Comparison of ENCODE assay signal across 23 mouse cellular contexts in genomic region chr17:68120230-68120629, GRCm38 (mm10).
DNase-seq lines count a peak whose midpoint lies in the region; ATAC-seq and TF ChIP-seq lines count a peak whose summit lies in the region.
"Had no signal": no experiment of that assay in that cellular context is flagged by ENCODE, and none has a peak within 500 bp of the region (broad histone marks: within the 10 kb centered on the region; RNA-seq: fewer than 3 reads in every experiment).

No protein-coding gene starts in this region.

- TF ChIP-seq POLR2A in lung, adult 2 months (IDR thresholded peaks at IDR 0.05; ENCODE audit: borderline replicate concordance, extremely low read depth, low read depth, low read length) = no peak

- H3K36me3 ChIP-seq in intestine, embryonic 14.5 days (ENCODE audit: control insufficient read depth, insufficient read depth, low read length) = no peaks in the 10 kb centered on the region
- H3K36me3 ChIP-seq in intestine, embryonic 15.5 days = no peaks in the 10 kb centered on the region
- H3K36me3 ChIP-seq in lung, embryonic 15.5 days = no peaks in the 10 kb centered on the region
- no peaks in the 10 kb centered on the region for H3K36me3 ChIP-seq in forebrain, embryonic 12.5 days (replicated peaks)
- H3K36me3 ChIP-seq: embryonic facial prominence, embryonic 12.5 days; heart, embryonic 12.5 days; hindbrain, embryonic 15.5 days had no signal

- H3K9me3 ChIP-seq in intestine, embryonic 14.5 days (ENCODE audit: control insufficient read depth, low read length) = no peaks in the 10 kb centered on the region
- H3K9me3 ChIP-seq in intestine, embryonic 15.5 days = no peaks in the 10 kb centered on the region
- H3K9me3 ChIP-seq in lung, embryonic 15.5 days = no peaks in the 10 kb centered on the region
- H3K9me3 ChIP-seq in forebrain, embryonic 12.5 days = no peaks in the 10 kb centered on the region
- H3K9me3 ChIP-seq: embryonic facial prominence, embryonic 12.5 days; heart, embryonic 12.5 days; hindbrain, embryonic 15.5 days had no signal

- peak; percentile 50 for DNase-seq in intestine, embryonic 14.5 days (ENCODE audit: low spot score)
- no peak for DNase-seq in lung, adult 2 months
- peak; percentile 36 for DNase-seq in fat pad, adult 2 months (ENCODE audit: extremely low read depth, low read depth, low spot score)
- DNase-seq in adrenal gland, adult (ENCODE audit: inconsistent age in 2 of 2, low spot score in 1 of 2) = no peak
- DNase-seq: adrenal gland, adult 2 months; adrenal gland, postnatal 25 days; cerebellum, adult 2 months; cerebellum, postnatal 10 days; embryo, embryonic 11 days; gastrocnemius, adult 2 months; gastrocnemius, postnatal 25 days; heart, postnatal 36 days had no signal

- no peaks in the 10 kb centered on the region for H3K27me3 ChIP-seq in intestine, embryonic 14.5 days (replicated peaks; ENCODE audit: control insufficient read depth, insufficient read depth, low read length)
- H3K27me3 ChIP-seq in intestine, embryonic 15.5 days (replicated peaks) = no peaks in the 10 kb centered on the region
- H3K27me3 ChIP-seq in lung, embryonic 15.5 days = no peaks in the 10 kb centered on the region
- no peaks in the 10 kb centered on the region for H3K27me3 ChIP-seq in forebrain, embryonic 12.5 days
- H3K27me3 ChIP-seq: CH12.LX; heart, embryonic 12.5 days; hindbrain, embryonic 15.5 days; Patski had no signal

- H3K9ac ChIP-seq in intestine, embryonic 14.5 days (ENCODE audit: low read length) = no peak overlapping the region
- H3K9ac ChIP-seq in intestine, embryonic 15.5 days = no peak overlapping the region
- no peak overlapping the region for H3K9ac ChIP-seq in lung, embryonic 15.5 days
- H3K9ac ChIP-seq in forebrain, embryonic 12.5 days = no peak overlapping the region
- H3K9ac ChIP-seq: embryonic facial prominence, embryonic 12.5 days; heart, embryonic 12.5 days; hindbrain, embryonic 15.5 days had no signal

- no peak overlapping the region for H3K4me3 ChIP-seq in intestine, embryonic 14.5 days (ENCODE audit: low read depth, low read length)
- H3K4me3 ChIP-seq in intestine, embryonic 15.5 days (replicated peaks) = no peak overlapping the region
- H3K4me3 ChIP-seq in lung, embryonic 15.5 days = no peak overlapping the region
- H3K4me3 ChIP-seq in lung, adult 2 months (replicated peaks; ENCODE audit: extremely low read depth, low read depth, low read length) = no peak overlapping the region
- H3K4me3 ChIP-seq in forebrain, embryonic 12.5 days (replicated peaks) = no peak overlapping the region
- H3K4me3 ChIP-seq: embryonic facial prominence, embryonic 12.5 days; gastrocnemius, adult 2 months; heart, embryonic 12.5 days; hindbrain, embryonic 15.5 days had no signal

- no peak overlapping the region for H3K27ac ChIP-seq in intestine, embryonic 14.5 days (ENCODE audit: low read depth)
- H3K27ac ChIP-seq in intestine, embryonic 15.5 days = no peak overlapping the region
- H3K27ac ChIP-seq in lung, embryonic 15.5 days = peak overlapping the region; percentile 41
- no peak overlapping the region for H3K27ac ChIP-seq in forebrain, embryonic 12.5 days
- H3K27ac ChIP-seq: embryonic facial prominence, embryonic 12.5 days; gastrocnemius, adult 2 months; hindbrain, embryonic 15.5 days had no signal

- no peak overlapping the region for H3K4me2 ChIP-seq in intestine, embryonic 14.5 days (ENCODE audit: low read length)
- H3K4me2 ChIP-seq in intestine, embryonic 15.5 days (replicated peaks) = no peak overlapping the region
- H3K4me2 ChIP-seq in lung, embryonic 15.5 days = no peak overlapping the region
- no peak overlapping the region for H3K4me2 ChIP-seq in forebrain, embryonic 12.5 days
- H3K4me2 ChIP-seq: embryonic facial prominence, embryonic 12.5 days; heart, embryonic 12.5 days; hindbrain, embryonic 15.5 days had no signal

- no peaks in the 10 kb centered on the region for H3K4me1 ChIP-seq in intestine, embryonic 14.5 days (replicated peaks; ENCODE audit: control insufficient read depth, insufficient read depth, low read length)
- H3K4me1 ChIP-seq in intestine, embryonic 15.5 days (replicated peaks) = no peaks in the 10 kb centered on the region
- H3K4me1 ChIP-seq in lung, embryonic 15.5 days = no peaks in the 10 kb centered on the region
- H3K4me1 ChIP-seq in lung, adult 2 months (ENCODE audit: control insufficient read depth, insufficient read depth, low read length) = no peaks in the 10 kb centered on the region
- no peaks in the 10 kb centered on the region for H3K4me1 ChIP-seq in forebrain, embryonic 12.5 days
- H3K4me1 ChIP-seq: embryonic facial prominence, embryonic 12.5 days; heart, embryonic 12.5 days; hindbrain, embryonic 15.5 days had no signal

- no peak for TF ChIP-seq CTCF in lung, adult 2 months (IDR thresholded peaks at IDR 0.05; ENCODE audit: insufficient read depth, low read length)

- WGBS in intestine, embryonic 14.5 days = 66% methylated on average over 5 of the region's 5 CpGs
- WGBS in intestine, embryonic 15.5 days = 64% methylated on average over 5 of the region's 5 CpGs
- 61% methylated on average over 5 of the region's 5 CpGs for WGBS in lung, embryonic 15.5 days
- 62% methylated on average over 5 of the region's 5 CpGs for WGBS in lung, adult 2 months
- 90% methylated on average over 5 of the region's 5 CpGs for WGBS in forebrain, embryonic 12.5 days

- no peak for ATAC-seq in intestine, embryonic 14.5 days (replicated peaks; ENCODE audit: low FRiP score, low TSS enrichment, low read depth)
- no peak for ATAC-seq in intestine, embryonic 15.5 days
- ATAC-seq in lung, embryonic 15.5 days (ENCODE audit: borderline replicate concordance, extremely low read depth, low FRiP score, low TSS enrichment) = no peak
- ATAC-seq in megakaryocyte, adult 5-6 weeks (ENCODE audit: poor library complexity, severe bottlenecking) = peak; percentile 15; the same call in 1 of the 2 replicates
- no peak for ATAC-seq in forebrain, embryonic 12.5 days (ENCODE audit: low FRiP score)
- ATAC-seq: activated CD4-positive, CD25-positive, alpha-beta regulatory T cell, adult 4 months; forebrain, embryonic 14.5 days; Patski had no signal

Comparison
In these comparisons a context has a peak if more than half of its experiments do, and no peak if none do; other contexts are left out.
1. DNase-seq: peak in intestine, embryonic 14.5 days (single experiment) and fat pad, adult 2 months (single experiment); none in lung, adult 2 months (single experiment) and adrenal gland, adult (0 of 2).